Mouse (Mus musculus) thymus, adult 18-20 months (tissue): ENCODE measurements around the gene Siglech.
"Not testable (repeated sequence)": the region's sequence is repeated elsewhere in the genome, so short reads cannot be mapped to it uniquely, and the experiment has no call there.

Experiments used
- DNase-seq, 2 experiments: peaks; one replicate each; pipeline ENCODE4 v3.0.0; 2022; ENCODE audit warnings: mixed read lengths in 2 of 2

Gene Siglech

DNA sequence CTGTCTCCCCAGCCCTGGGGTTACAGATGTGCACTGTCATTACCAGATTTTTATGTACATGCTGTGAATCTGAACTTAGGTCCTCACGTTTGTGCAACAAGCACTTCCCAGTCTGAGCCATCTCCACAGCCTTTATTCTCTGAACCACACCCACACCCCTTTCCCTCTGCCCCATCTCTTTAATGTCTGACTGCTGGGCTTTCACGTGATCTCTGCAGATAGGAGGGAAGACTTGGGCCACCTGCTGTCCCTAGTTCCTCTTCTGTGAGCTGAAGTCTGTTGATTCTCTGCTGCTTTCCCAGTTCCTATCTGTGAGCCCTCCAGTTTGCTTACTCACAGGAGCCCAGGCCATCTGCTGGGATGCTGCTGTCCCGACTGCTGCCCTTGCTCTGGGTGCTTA is at the start of gene Siglech:
Siglech (plus strand) TSS at position 253 of the 400 bp plus-strand sequence.
- no peak for DNase-seq

DNA sequence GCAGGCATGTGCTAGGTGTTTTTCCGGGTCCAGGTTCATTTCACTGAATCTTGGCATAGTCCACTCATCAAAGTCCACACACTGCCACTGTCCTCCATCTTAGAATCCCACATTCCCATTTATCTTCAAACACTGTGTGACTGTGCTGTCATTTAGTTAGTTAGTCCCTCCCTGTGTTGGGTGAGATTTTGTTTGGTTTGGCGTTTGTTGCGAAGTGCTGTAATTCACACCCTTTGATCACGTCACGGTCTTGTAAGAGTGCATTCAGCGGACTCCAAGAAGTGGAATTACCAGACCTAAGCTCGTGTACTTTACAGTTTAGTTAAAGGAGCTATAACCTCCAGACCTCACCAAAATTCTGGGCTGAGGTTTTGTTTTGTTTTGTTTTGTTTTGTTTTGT is 45.3 kb upstream of the Siglech start:
- DNase-seq = no peak

DNA sequence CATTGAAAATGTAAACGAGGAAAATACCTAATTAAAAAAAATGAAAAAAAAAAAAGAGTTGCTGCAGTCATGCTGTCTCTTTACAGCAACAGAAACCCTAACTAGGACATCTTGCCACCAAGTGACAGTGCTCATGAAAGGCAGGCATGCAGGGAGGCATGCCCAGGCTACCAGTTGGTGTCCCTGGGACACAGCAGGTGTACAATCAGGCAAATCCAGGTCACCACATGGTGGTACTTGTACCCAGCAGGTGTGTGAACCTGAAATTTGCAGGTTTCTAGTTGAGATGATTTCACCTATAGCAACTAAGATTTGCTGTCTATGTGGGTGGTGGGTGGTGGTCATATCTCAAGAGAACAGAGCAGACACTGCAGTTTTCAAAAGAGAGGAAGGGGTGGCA is 39.1 kb upstream of the Siglech start:
- no peak for DNase-seq

- no peak for DNase-seq
Measured at GRCm38 (mm10) chr7:55734483-55734882, 33.5 kb upstream of the Siglech start.

DNA sequence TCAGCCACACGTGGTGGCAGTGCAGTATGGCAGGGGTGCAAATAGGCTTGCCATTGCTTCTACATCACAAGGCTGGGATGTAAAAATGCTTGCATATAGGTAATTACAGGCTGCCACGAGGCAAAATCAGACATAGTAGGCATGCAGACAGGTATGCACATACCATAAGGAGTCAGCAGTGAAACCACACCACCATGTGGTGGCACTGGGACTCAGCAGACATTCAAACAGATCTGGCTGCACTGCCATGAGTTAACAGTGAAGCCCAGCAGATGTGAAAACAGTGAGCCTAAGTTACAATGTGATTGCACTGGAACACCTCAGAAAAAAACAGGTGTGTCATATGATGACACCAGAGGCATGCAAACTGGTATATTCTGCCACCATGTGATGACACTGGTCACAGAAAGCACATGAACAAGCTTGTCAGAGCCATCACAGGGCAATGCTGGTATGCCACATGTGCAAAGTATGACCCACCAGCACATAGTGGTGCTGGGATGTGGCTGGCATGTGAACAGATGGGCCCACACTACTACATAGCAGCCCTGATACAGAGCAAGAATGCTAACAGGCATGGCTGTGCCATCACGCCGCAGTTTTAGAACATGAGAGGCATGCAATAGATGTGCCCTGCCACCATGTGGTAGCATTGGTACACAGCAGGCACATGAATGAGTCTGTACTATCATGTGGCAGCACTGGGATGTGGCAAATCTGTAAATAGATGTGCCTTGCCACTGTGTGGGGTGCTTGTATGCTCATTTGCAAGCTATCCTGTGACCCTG is 30.7 kb upstream of the Siglech start:
- DNase-seq = no peak

- DNase-seq = no peak
Measured at GRCm38 (mm10) chr7:55743614-55744267, 24.2 kb upstream of the Siglech start.

- DNase-seq = no peak
Measured at GRCm38 (mm10) chr7:55744566-55745220, 23.3 kb upstream of the Siglech start.

GRCm38 (mm10) chr7:55750841-55751240 is 17.1 kb upstream of the Siglech start:
- no peak for DNase-seq

GRCm38 (mm10) chr7:55759346-55759745 is 8.6 kb upstream of the Siglech start:
- DNase-seq = no peak

DNA sequence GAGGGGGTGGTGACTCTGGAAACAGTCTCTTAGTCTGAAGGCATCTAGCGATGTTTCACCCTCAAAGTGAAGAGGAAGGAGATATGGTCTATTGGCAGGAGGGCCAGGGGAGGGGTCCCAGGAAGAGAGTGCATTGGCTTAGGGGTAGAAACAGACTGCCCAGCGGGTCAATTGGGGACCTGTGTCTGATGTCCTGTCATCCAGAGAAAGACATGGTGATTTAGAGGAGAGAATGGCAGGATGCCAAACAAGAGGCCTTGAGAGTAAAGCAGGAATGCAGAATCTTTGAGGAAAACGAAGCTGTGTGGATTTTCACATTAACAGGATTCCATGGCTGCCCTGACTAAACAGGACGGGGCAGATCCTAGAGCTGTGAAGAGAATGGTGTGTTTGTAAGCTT is 12.0 kb downstream of the Siglech start:
- no peak for DNase-seq

- DNase-seq = no peak
Measured at GRCm38 (mm10) chr7:55782493-55782892, 14.5 kb downstream of the Siglech start.

DNA sequence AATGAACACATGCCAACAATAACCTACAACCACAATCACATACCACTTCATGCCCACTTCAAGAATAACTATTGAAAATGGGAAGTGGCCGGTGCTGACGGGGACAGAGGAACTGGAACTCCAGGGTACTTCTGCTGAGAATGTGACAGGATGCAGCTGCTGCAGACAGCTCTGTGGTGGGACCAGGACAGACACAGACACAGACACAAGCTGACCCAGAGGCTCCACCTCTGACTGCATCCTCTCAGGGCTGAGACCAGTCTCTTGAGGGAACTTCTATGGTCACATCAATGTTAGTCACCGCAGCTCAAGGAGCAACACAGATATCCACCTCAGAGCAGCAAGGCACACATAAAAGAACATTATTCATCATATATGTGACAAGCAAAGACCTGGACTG is 16.6 kb downstream of the Siglech start:
- DNase-seq = peak in 1 of 2 experiments; percentile 6

DNA sequence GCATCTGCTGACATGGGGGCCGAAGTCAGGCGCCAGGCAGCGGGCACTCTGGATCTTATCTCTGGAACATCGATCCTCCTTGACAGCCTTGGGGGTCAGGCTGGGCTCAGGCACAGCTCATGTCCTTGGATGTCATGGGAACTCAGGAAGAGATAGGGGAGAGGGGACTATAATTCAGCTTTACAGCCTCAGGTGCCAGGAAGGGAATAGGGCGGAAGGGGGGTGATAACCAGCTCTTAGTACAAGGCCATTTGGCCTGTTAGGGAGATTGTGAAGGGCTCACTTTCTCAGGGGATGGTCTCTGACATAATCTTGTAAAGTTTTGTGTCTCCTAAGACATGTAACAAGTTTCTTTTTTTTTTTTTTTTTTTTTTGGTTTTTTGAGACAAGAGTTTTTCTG is 22.6 kb downstream of the Siglech start:
- DNase-seq = not testable (repeated sequence)

DNA sequence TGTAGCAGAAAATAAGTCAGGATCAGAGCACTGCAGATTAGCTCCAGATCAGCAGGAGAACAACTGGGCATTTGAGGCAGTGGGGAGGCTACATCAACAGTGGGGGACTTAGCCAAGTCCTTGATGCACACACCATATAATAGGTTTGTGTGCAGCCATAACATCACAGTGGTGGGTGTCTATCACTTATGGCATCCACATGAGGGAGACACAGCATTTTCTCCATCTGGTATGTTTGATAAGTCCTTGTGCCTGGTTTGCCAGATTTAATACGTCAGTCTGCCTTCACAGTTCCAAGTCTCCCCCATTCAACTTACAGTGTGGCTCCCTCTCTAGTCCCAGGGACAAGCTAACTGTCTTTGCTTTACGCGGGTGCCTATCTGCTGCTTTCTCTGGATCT is 24.3 kb downstream of the Siglech start:
- no peak for DNase-seq

DNA sequence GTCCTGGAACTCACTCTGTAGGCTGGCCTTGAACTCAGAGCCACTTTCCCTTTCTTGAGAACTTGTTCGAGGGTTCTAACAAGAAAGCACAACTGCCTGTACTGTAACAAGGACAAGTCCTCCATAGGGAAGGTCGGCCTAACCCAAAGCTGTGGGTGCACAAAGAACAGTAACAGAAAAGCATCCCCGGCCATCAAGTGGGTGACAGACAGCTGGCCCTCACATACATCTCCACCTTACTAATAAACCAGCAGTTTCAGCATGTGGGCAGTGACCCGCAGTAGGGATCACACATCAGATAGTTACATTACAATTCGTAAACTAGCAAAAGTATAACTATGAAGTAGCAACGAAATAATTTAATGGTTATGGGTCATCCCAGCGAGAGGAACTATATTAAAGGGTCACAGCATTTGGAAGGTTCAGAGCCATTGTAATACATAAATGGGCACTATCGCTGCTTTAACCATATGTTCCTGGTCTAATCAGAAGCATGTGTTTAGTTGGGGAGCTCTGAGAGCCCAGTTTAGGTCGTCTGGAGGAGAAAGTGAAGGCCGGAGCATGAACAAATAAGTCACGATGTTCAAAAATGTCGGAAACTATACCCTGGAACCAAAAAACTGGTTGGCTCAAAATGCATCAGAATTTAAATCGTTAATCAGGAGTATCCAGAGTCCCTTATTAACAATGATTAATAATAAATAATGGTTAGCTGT is 25.4 kb downstream of the Siglech start:
- DNase-seq = no peak

DNA sequence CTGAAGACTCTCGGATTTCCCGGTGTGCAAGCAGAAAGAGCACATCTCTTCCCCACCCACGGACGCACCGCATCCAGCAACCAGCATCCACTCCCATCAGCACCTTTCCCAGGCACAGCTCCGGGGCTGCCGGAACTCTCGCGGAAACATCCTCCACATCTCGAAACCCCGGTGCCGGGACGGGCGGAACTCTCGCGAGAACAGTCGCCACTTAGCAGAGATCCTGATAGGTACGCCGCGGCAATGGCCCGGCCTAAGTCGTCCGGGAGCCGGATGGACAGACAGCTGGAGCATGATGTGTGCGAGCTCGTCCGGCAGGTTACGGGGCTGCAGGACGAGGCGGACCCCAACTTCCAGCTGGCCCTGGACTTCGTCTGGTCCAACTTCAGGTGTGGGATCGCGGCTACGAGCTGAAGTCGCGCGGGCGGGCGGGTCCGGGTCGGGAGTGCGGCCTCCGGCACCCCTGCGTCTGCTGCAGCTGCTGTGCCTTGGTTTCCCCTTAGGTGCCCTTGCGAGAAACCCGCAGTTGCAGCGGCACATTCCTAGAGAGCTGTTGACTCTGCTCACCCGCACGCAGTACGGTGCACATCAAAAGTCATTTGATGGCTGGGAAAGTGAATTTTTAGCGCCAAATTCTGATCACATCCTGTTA is 26.1 kb downstream of the Siglech start, which contains the start of gene Tubgcp5:
Tubgcp5 (plus strand) TSS at position 203 of the 652 bp plus-strand sequence.
- peak; percentile 93 to 96 for DNase-seq

DNA sequence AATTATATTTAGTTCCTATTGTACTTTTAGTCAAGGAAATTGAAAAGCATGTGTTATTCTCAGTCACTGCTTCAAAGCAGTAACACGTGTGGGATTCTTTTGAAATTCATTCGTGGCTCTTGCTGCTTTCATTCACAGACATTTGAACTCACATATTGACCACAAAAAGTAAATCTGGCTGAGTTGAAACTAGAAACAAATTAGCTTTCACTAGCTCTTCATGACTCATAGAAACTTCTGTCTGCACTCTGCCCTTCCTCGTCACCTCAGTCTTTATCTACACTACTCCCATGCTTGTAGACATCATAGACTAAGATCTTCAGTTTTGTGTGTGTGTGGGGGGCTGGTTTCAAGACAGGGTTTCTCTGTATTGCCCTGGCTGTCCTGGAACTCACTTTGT is 32.0 kb downstream of the Siglech start:
- no peak for DNase-seq

DNA sequence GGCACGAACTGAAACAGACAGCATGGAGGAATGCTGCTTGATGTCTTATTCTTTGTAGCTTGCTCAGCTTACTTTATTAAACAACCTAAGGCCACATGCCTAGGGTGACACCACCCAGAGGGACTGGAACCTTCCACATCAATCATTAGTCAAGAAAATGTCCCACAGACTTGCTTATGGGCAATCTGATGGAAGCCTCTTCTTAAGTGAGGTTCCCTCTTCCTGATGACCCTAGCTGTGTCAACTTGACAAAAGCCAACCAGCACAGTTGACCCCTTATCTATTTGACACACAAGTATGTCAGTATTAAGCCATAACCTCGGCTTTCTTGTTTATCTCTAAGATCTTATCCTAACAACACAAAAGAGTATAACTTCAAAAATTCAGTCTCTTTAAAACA is 42.0 kb downstream of the Siglech start:
- no peak for DNase-seq

DNA sequence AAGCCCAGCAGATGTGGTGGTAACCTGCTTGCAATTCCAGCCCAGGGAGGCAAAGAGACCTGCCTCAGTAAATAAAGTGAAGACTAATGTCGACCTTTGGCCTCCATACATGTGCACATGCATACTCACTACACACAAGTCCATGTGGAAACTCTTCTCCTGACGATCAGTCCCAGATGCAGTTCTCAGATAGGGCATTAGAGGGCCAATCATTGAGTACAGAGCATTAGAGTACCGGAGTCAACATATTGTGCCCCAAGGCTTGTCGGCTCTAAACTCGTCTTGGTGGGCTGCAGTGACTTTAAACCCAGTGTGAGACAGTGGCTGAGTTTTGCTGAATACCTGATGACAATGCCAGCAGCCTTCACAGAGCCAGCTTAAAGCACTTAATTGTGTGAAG is 56.5 kb downstream of the Siglech start:
- DNase-seq = no peak

- DNase-seq = no peak
Measured at GRCm38 (mm10) chr7:55827551-55827950, 59.6 kb downstream of the Siglech start.
